Mouse (Mus musculus): ENCODE measurements around the gene Serpinf2.

The Serpinf2 gene

GRCm38 (mm10) chr11:75431307-75431706 is 8.1 kb downstream of the Serpinf2 start:
- intact Hi-C loops (cut with DNase I): no loop called here

- intact Hi-C loops (cut with DNase I): no loop called here
Observed at GRCm38 (mm10) chr11:75429019-75429705, 10.2 kb downstream of the Serpinf2 start.

GRCm38 (mm10) chr11:75424459-75424858 is 14.9 kb downstream of the Serpinf2 start:
- intact Hi-C loops (cut with DNase I): no loop called here

- intact Hi-C loops (cut with DNase I): no loop called here
Observed at GRCm38 (mm10) chr11:75424033-75424432, 15.4 kb downstream of the Serpinf2 start.

GRCm38 (mm10) chr11:75423091-75423490 is 16.3 kb downstream of the Serpinf2 start:
- intact Hi-C loops (cut with DNase I): no loop called here

GRCm38 (mm10) chr11:75422013-75422792 is 17.2 kb downstream of the Serpinf2 start, which contains the start of gene Serpinf1:
Serpinf1 (minus strand) TSS chr11:75422701.
- intact Hi-C loops (cut with DNase I): no loop called here

- intact Hi-C loops (cut with DNase I): no loop called here
Observed at GRCm38 (mm10) chr11:75421375-75422012, 17.9 kb downstream of the Serpinf2 start.

GRCm38 (mm10) chr11:75420810-75421374 is 18.5 kb downstream of the Serpinf2 start:
- intact Hi-C loops (cut with DNase I): no loop called here

- intact Hi-C loops (cut with DNase I): no loop called here
Observed at GRCm38 (mm10) chr11:75420037-75420436, 19.4 kb downstream of the Serpinf2 start.

- intact Hi-C loops (cut with DNase I): loop anchor here (10.0 kb wide), 1 partner anchor 159 kb away; no protein-coding TSS in a partner anchor
Observed at GRCm38 (mm10) chr11:75415994-75416393, 23.4 kb downstream of the Serpinf2 start.

GRCm38 (mm10) chr11:75415096-75415495 is 24.3 kb downstream of the Serpinf2 start:
- intact Hi-C loops (cut with DNase I): loop anchor here (10.0 kb wide), 1 partner anchor 160 kb away; no protein-coding TSS in a partner anchor

- intact Hi-C loops (cut with DNase I): loop anchor here (10.0 kb wide), 1 partner anchor 164 kb away; no protein-coding TSS in a partner anchor
Observed at GRCm38 (mm10) chr11:75410591-75410990, 28.8 kb downstream of the Serpinf2 start.

- intact Hi-C loops (cut with DNase I): loop anchor here (10.0 kb wide), 2 partner anchors 165 to 225 kb away; no protein-coding TSS in a partner anchor
Observed at GRCm38 (mm10) chr11:75409679-75410575, 29.5 kb downstream of the Serpinf2 start.

GRCm38 (mm10) chr11:75406865-75407264 is 32.5 kb downstream of the Serpinf2 start:
- intact Hi-C loops (cut with DNase I): loop anchor here (10.0 kb wide), 1 partner anchor 222 kb away; no protein-coding TSS in a partner anchor

- intact Hi-C loops (cut with DNase I): loop anchor here (10.0 kb wide), 1 partner anchor 221 kb away; no protein-coding TSS in a partner anchor
Observed at GRCm38 (mm10) chr11:75406104-75406503, 33.3 kb downstream of the Serpinf2 start.

- intact Hi-C loops (cut with DNase I): loop anchor here (5.0 to 10.0 kb wide), 2 partner anchors 108 to 220 kb away; partner anchors contain the start of genes Rilp and Scarf1
Observed at GRCm38 (mm10) chr11:75404801-75405200, 34.6 kb downstream of the Serpinf2 start.

- intact Hi-C loops (cut with DNase I): loop anchor here (5.0 to 10.0 kb wide), 2 partner anchors 109 to 219 kb away; partner anchors contain the start of genes Rilp and Scarf1
Observed at GRCm38 (mm10) chr11:75403301-75404052, 35.9 kb downstream of the Serpinf2 start.

- intact Hi-C loops (cut with DNase I): loop anchor here (5.0 to 10.0 kb wide), 2 partner anchors 110 to 217 kb away; partner anchors contain the start of genes Rilp and Scarf1
Observed at GRCm38 (mm10) chr11:75402271-75402690, 37.1 kb downstream of the Serpinf2 start.

- intact Hi-C loops (cut with DNase I): loop anchor here (5.0 to 10.0 kb wide), 2 partner anchors 112 to 215 kb away; partner anchors contain the start of genes Rilp and Scarf1
Observed at GRCm38 (mm10) chr11:75400099-75400498, 39.3 kb downstream of the Serpinf2 start.

Data from adrenal gland (tissue).